Mouse (Mus musculus): ENCODE results near the gene Stk11. TPM values are rescaled to one million over a fixed set of nuclear protein-coding genes. Genes with fewer than 3 reads are reported as not detected.
A peak's percentile ranks its signal among the peaks of the same experiment; 100 is the strongest.

Gene Stk11
- total and polyA plus RNA-seq, 2 experiments from 2014 or later, result 15.0 to 86.4 TPM

DNA sequence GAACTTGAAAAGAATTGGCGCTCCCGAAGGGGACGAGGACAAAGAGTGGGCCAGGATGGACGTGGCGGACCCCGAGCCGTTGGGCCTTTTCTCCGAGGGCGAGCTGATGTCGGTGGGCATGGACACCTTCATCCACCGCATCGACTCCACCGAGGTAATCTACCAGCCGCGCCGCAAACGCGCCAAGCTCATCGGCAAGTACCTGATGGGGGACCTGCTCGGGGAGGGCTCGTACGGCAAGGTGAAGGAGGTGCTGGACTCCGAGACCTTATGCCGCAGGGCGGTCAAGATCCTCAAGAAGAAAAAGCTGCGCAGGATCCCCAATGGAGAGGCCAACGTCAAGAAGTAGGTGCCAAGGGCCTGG is 942 bp downstream of the Stk11 start:
- peak overlapping the region; percentile 63 for H3K4me3 ChIP-seq (ENCODE audit: low read length)
- DNase-seq (ENCODE audit: low spot score) (no peak), ATAC-seq (no peak)
- H3K27me3 ChIP-seq (ENCODE audit: insufficient read depth, low read length), result no peaks in the 10 kb centered on the region
- H3K4me1 ChIP-seq (ENCODE audit: insufficient read depth, low read length), result peaks cover 21% of the 10 kb centered on the region
- WGBS, result under 1% methylated on average over 27 of the region's 27 CpGs
- H3K27ac ChIP-seq, result peak overlapping the region; percentile 58
- H3K9ac ChIP-seq (replicated peaks; ENCODE audit: low read length), result peak overlapping the region; percentile 85
- H3K9me3 ChIP-seq (ENCODE audit: low read length), result no peaks in the 10 kb centered on the region
- H3K4me2 ChIP-seq (ENCODE audit: low read depth, low read length), result peak overlapping the region; percentile 90
- H3K36me3 ChIP-seq (ENCODE audit: insufficient read depth, low read length), result peaks cover under 1% of the 10 kb centered on the region
- TF ChIP-seq CTCF (IDR thresholded peaks at IDR 0.05; ENCODE audit: low read depth), result no peak

DNA sequence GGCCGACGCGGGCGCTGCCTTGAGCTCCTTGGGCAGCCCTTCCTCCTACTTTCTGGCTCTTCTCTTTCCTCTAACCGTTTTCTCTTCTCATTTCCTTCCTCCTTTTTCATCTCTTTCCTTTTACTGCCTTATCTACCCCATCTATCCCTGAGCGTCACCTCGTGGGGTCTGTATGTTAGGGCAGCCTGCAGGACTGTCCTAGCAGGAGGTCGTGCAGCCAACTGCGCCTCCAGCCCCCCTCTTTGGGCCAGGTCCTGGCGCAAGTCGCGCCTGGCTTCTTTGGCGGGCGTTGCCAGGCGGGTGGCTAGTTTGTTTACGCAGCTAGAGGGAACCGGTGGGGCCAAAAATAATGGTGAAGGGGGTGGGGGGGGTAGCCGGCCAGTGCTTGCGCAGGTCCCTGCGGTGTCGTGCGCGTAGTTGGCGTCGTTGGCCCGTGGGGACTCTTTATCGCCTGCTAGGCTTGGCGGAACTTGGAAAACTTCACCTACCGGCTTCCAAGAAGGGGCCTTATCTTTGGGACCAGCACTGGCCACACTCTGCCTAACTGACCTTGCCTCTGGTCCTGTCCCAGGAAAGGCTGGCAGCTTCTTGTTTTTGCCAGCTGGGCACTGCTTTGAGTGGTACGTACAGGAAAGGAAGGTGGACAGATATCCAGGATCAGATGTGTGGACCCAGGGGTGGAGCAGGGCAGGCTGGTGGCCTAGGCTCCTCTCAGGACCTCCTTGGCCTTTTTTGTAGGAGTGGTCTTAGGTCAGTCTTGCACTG is 1.5 kb downstream of the Stk11 start:
- H3K9ac ChIP-seq (replicated peaks; ENCODE audit: low read length), result peak overlapping the region; percentile 85
- DNase-seq (ENCODE audit: low spot score) (peak; percentile 56), ATAC-seq (no peak)
- H3K9me3 ChIP-seq (ENCODE audit: low read length), result no peaks in the 10 kb centered on the region
- WGBS, result 3% methylated on average over 30 of the region's 30 CpGs
- peaks cover 3% of the 10 kb centered on the region for H3K36me3 ChIP-seq (ENCODE audit: insufficient read depth, low read length)
- no peaks in the 10 kb centered on the region for H3K27me3 ChIP-seq (ENCODE audit: insufficient read depth, low read length)
- peaks cover 21% of the 10 kb centered on the region for H3K4me1 ChIP-seq (ENCODE audit: insufficient read depth, low read length)
- H3K27ac ChIP-seq, result peak overlapping the region; percentile 58
- peak overlapping the region; percentile 90 for H3K4me2 ChIP-seq (ENCODE audit: low read depth, low read length)
- peak; percentile 35 for TF ChIP-seq CTCF (IDR thresholded peaks at IDR 0.05; ENCODE audit: low read depth)
- H3K4me3 ChIP-seq (ENCODE audit: low read length), result peak overlapping the region; percentile 63

DNA sequence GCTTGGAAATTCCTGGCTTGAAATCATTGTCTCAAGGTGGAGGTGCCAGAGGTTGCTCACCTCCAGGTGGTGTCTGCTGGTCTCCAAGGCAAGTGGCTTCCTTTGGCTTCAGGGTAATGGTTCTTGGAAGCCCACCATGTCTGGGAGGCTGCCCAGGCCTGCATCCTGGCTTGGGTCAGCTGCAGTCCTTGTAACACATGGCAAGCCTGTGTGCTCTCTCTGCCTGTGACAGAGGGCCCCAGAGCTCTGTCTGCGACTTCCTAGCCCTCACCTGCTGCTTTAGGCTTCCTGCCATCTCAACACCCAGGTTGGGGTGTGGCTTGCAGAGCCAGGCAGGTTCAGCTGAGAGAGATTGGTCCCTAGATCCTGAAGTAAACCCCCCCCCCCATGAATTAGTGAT is 2.1 kb downstream of the Stk11 start:
- Histone ChIP-seq H3K27ac (0 out of 2 replicates have a peak overlapping the region, but pooled peaks have one; percentile 58), H3K4me1 (ENCODE audit: insufficient read depth, low read length) (peaks cover 21% of the 10 kb centered on the region), H3K4me3 (ENCODE audit: low read length) (peak overlapping the region; percentile 63), H3K36me3 (ENCODE audit: insufficient read depth, low read length) (peaks cover 3% of the 10 kb centered on the region), H3K4me2 (ENCODE audit: low read depth, low read length) (peak overlapping the region; percentile 90), H3K27me3 (ENCODE audit: insufficient read depth, low read length) (no peaks in the 10 kb centered on the region), H3K9me3 (ENCODE audit: low read length) (no peaks in the 10 kb centered on the region), H3K9ac (replicated peaks; ENCODE audit: low read length) (peak overlapping the region; percentile 85; the same call in 1 of the 2 replicates)
- WGBS, result 33% methylated on average over 1 of the region's 1 CpGs
- no peak for TF ChIP-seq CTCF (IDR thresholded peaks at IDR 0.05; ENCODE audit: low read depth)
- DNase-seq (ENCODE audit: low spot score) (no peak), ATAC-seq (no peak)

DNA sequence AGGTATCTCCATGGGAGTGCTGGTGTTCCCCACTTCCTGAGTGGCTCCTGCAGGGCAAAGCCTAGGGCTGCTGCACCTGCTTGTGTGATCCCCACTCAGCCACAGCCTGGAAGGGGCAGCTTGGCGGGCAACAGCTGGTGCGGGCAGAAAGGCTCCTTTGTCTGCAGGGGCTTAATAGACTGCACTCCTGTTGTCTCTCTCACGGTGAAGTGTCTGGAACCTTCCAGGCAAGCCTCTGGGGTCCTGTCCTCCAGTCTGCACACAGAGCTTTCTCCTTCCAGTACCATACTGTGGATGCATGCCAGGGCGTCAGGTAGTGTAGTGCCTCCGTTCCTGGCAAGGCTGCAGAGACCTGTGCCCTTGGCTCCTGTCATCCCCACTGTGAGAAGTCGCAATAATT is 2.9 kb downstream of the Stk11 start:
- DNase-seq (ENCODE audit: low spot score), result peak; percentile 41
- peak overlapping the region; percentile 63; the same call in 1 of the 2 replicates for H3K4me3 ChIP-seq (ENCODE audit: low read length)
- peak overlapping the region; percentile 85; the same call in 1 of the 2 replicates for H3K9ac ChIP-seq (replicated peaks; ENCODE audit: low read length)

DNA sequence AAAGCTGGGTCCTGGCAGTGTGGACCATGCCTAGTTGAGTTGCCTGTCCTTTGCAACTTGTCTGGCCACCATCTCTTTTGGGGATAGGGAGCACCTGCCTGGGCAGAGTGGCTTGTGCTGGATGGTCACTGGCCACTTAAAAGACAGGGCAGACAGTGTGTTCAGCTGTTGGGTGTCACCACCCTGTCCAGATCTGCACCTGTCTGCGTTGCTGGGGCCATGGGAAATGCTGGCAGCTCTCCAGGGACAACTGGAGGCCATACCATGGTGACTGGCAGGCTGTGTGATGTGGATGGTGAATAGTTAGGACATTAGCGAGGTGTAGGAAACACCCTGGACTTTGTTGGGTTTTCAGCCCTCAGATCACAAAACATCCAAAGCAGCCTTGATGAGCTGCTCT is 4.5 kb downstream of the Stk11 start:
- Histone ChIP-seq H3K36me3 (ENCODE audit: insufficient read depth, low read length) (peaks cover 3% of the 10 kb centered on the region), H3K4me1 (ENCODE audit: insufficient read depth, low read length) (peaks cover 21% of the 10 kb centered on the region), H3K27me3 (ENCODE audit: insufficient read depth, low read length) (no peaks in the 10 kb centered on the region), H3K9me3 (ENCODE audit: low read length) (no peaks in the 10 kb centered on the region), H3K9ac (replicated peaks; ENCODE audit: low read length) (0 out of 2 replicates have a peak overlapping the region, but pooled peaks have one; percentile 1), H3K4me2 (ENCODE audit: low read depth, low read length) (no peak overlapping the region), H3K4me3 (ENCODE audit: low read length) (no peak overlapping the region), H3K27ac (no peak overlapping the region)
- no peak for TF ChIP-seq CTCF (IDR thresholded peaks at IDR 0.05; ENCODE audit: low read depth)
- 59% methylated on average over 2 of the region's 2 CpGs for WGBS
- DNase-seq (ENCODE audit: low spot score) (no peak), ATAC-seq (no peak)

More for the DNA sequence above, 2.9 kb downstream of the Stk11 start:
- WGBS, result 40% methylated on average over 6 of the region's 6 CpGs
- no peak for ATAC-seq
- no peak overlapping the region for H3K27ac ChIP-seq
- TF ChIP-seq CTCF (IDR thresholded peaks at IDR 0.05; ENCODE audit: low read depth), result no peak
- no peaks in the 10 kb centered on the region for H3K27me3 ChIP-seq (ENCODE audit: insufficient read depth, low read length)
- peaks cover 21% of the 10 kb centered on the region for H3K4me1 ChIP-seq (ENCODE audit: insufficient read depth, low read length)
- peak overlapping the region; percentile 90 for H3K4me2 ChIP-seq (ENCODE audit: low read depth, low read length)
- H3K36me3 ChIP-seq (ENCODE audit: insufficient read depth, low read length), result peaks cover 3% of the 10 kb centered on the region
- no peaks in the 10 kb centered on the region for H3K9me3 ChIP-seq (ENCODE audit: low read length)

DNA sequence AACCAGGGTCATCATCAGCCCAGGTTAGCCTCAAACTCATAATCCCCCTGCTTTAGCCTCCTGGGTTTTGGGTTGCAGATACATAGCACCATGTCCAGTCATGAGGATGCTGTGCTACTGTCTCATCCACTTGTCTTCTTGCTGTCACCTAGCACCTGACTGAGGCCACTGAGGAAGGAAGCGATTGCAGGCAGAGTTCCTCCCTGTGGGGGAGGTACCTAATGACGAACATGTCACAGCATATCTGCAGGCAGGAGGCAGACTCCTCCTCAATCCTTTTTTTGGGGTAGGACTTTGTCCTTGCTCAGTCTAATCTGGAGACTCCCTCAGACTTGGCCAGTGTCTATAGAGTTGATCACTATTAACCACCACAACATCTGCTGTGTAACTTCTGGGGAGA is 6.0 kb downstream of the Stk11 start:
- DNase-seq (ENCODE audit: low spot score) (no peak), ATAC-seq (no peak)
- no peaks in the 10 kb centered on the region for H3K27me3 ChIP-seq (ENCODE audit: insufficient read depth, low read length)
- H3K27ac ChIP-seq, result no peak overlapping the region
- no peak for TF ChIP-seq CTCF (IDR thresholded peaks at IDR 0.05; ENCODE audit: low read depth)
- H3K9ac ChIP-seq (replicated peaks; ENCODE audit: low read length), result no peak overlapping the region
- H3K4me1 ChIP-seq (ENCODE audit: insufficient read depth, low read length), result peaks cover 21% of the 10 kb centered on the region
- WGBS, result 87% methylated on average over 2 of the region's 2 CpGs
- H3K4me2 ChIP-seq (ENCODE audit: low read depth, low read length), result no peak overlapping the region
- H3K4me3 ChIP-seq (ENCODE audit: low read length), result no peak overlapping the region
- H3K36me3 ChIP-seq (ENCODE audit: insufficient read depth, low read length), result peaks cover 6% of the 10 kb centered on the region
- no peaks in the 10 kb centered on the region for H3K9me3 ChIP-seq (ENCODE audit: low read length)

Measured in hindbrain, postnatal 0 days (tissue).